Mouse (Mus musculus) bone marrow, adult 2 months (tissue): ENCODE data around the gene Noc2l. TPM values are rescaled to one million over a fixed set of nuclear protein-coding genes. Genes with fewer than 3 reads are reported as not detected.

Experiments
- H3K27ac ChIP-seq: fragments of 200-500 bp; 2 replicates; pipeline ENCODE4 v1.5.1; 2012; ENCODE audit warnings: low read depth, mild to moderate bottlenecking, control low read depth, inconsistent platforms, low read length; ENCODE audit not compliant: control insufficient read depth, poor library complexity, insufficient read depth
- H3K4me1 ChIP-seq: fragments of 200-500 bp; 2 replicates; pipeline ENCODE4 v1.6.1; 2011; ENCODE audit warnings: low read length; ENCODE audit not compliant: control insufficient read depth, insufficient read depth
- H3K4me3 ChIP-seq: fragments of 200-500 bp; replicated peaks from 2 replicates; pipeline ENCODE3; 2011; ENCODE audit warnings: mild to moderate bottlenecking, low read depth, low read length, control low read depth; ENCODE audit not compliant: control insufficient read depth
- CTCF ChIP-seq: fragments of 200-500 bp; IDR thresholded peaks from 2 replicates; pipeline ENCODE4 v1.5.1; 2011; ENCODE audit warnings: low read length, control low read depth; ENCODE audit not compliant: control insufficient read depth, insufficient read depth
- POLR2A ChIP-seq: fragments of 200-500 bp; IDR thresholded peaks from 2 replicates; pipeline ENCODE4 v1.6.1; 2011; ENCODE audit warnings: low read depth, mild to moderate bottlenecking, control low read depth, low read length, borderline replicate concordance; ENCODE audit not compliant: control insufficient read depth
- WGBS: fragments of 180-500 bp; shearing (Covaris S2); methylation state at CpG from one replicate; pipeline ENCODE4 v1.1.7; 2018; 5-methylcytosine and 5-hydroxymethylcytosine counted together
- polyA plus RNA-seq: library from polyadenylated mRNA; stranded (reverse); fragments of >200 nt; gene quantifications from 2 replicates; pipeline ENCODE4 v1.2.4, GENCODE M21; 2011; ENCODE audit warnings: low replicate concordance; ENCODE audit not compliant: missing spikeins, insufficient read depth, insufficient read length

Noc2l gene
- polyA plus RNA-seq, 1 experiment = 68.9 TPM

- Histone ChIP-seq H3K27ac (no peak overlapping the region), H3K4me3 (no peak overlapping the region), H3K4me1 (peaks cover 5% of the 10 kb centered on the region)
- 81% methylated on average over 8 of the region's 8 CpGs for WGBS
- TF ChIP-seq CTCF = no peak
- TF ChIP-seq POLR2A = no peak
These were observed 15.3 kb downstream of the Noc2l start for GRCm38 (mm10) chr4:156251081-156251480.

DNA sequence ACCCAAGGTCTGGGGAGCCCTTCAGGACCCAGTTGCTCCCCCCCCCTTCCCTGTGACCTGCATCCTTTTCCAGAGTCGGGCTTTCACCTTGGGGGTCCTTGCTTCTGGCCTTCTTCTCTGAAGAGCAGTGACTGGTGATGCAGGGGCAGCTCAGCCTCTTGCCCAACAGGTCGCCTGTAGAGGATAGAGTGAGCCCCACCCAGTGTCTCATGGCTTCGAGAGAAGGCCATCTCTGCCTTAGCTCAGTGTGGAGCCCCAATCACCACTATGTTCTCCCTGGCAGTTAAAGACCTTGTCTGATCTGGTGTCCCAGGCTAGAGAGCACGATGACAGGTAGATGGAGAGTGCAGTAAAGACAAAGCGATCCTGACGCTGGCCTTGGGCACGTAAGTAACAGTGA lies 16.3 kb downstream of the Noc2l start:
- peak overlapping the region; percentile 69 for H3K27ac ChIP-seq
- TF ChIP-seq CTCF = no peak
- no peak for TF ChIP-seq POLR2A
- peaks cover 5% of the 10 kb centered on the region for H3K4me1 ChIP-seq
- H3K4me3 ChIP-seq = no peak overlapping the region
- WGBS = 46% methylated on average over 7 of the region's 7 CpGs

DNA sequence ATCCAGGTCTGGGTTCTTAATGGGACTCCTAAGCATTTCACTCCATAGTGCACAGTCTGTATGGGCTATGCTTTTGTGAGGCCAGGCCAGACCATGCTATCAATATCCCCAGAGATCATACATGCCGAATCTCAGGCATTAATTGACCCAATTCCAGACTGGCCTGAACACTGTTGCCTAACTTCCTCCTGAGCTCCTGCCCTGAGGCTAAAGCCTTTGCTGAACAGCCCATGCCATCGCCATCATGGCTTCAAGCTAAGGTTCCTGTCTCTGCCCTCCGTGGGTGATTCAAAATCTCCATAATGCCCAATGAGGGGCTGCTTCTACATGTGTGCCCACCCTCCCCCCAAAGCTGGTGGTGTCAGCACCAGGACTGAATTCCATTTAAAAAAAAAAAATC lies 16.8 kb downstream of the Noc2l start:
- TF ChIP-seq POLR2A = no peak
- TF ChIP-seq CTCF = no peak
- whole genome bisulfite sequencing = 28% methylated on average over 3 of the region's 3 CpGs
- Histone ChIP-seq H3K4me1 (peaks cover 5% of the 10 kb centered on the region), H3K4me3 (peak overlapping the region; percentile 28), H3K27ac (peak overlapping the region; percentile 69)

DNA sequence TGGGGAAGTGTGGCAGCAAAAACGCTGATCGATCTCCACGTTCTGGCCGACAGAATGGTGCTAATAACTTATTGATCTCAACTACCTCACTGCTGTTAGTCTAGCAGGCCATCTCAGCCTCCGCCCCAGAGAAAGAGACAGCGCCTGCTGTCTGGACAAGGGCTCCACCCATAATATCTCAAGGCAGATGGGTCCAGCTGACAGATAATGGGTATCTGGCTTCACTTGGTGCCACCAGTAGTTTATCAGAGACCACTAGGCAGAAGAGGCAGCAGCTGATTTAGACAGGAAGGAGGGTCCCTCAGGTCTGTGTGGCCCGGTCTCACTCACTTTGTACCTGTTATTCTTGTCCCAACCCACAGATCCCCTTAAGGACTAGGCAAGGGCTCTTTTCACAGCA lies 17.2 kb downstream of the Noc2l start:
- H3K4me1 ChIP-seq = peaks cover 5% of the 10 kb centered on the region
- TF ChIP-seq CTCF (no peak), POLR2A (no peak)
- 25% methylated on average over 7 of the region's 7 CpGs for WGBS
- H3K4me3 ChIP-seq = peak overlapping the region; percentile 28
- H3K27ac ChIP-seq = peak overlapping the region; percentile 69

DNA sequence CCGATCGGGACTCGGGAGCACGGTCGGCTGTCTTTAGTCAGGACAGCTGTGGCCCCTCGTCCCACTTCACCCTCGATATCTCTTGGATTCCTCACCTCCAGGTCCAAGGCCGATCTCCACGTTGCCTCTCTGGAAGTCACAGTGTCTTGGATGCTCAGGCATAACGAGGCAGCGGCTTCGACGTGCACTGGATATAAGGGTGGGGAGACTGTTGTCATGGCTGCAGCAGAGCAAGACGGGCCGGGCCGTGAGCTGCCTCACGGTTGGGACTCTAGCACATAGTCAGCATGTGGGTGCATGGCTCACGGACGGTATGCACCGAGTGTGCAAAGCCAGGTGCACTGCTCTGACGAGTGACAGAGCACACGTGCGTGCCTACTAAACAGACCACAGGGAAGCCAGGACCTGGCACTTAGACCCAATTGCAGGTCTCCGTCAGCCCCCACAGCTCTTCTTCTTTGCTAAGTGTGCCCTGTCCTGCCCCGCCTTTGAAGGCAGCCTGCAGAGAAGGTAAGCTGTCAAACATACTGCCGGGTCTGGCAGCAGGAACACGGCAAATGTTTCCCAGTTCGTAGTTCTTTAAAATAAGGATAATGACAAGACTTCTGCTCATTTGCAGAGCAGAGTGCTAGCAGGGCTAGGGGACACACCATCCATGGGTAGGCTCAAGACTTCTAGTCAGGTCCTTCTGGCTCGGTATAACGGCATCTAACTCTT lies 18.7 kb downstream of the Noc2l start:
- H3K27ac ChIP-seq = peak overlapping the region; percentile 79
- H3K4me3 ChIP-seq = peak overlapping the region; percentile 75
- peaks cover 5% of the 10 kb centered on the region for H3K4me1 ChIP-seq
- WGBS = 3% methylated on average over 27 of the region's 30 CpGs
- TF ChIP-seq POLR2A (peak; percentile 91), CTCF (no peak)

- peak; percentile 39; the same call in 1 of the 2 replicates for TF ChIP-seq POLR2A
- no peak for TF ChIP-seq CTCF
- Histone ChIP-seq H3K27ac (peak within 1 kb of the TSS; percentile 79), H3K4me1 (peaks cover 5% of the 10 kb centered on the region), H3K4me3 (peak within 1 kb of the TSS; percentile 75)
- WGBS = 7% methylated on average over 26 of the region's 26 CpGs
These were observed 19.4 kb downstream of the Noc2l start, which contains the start of gene Samd11 for GRCm38 (mm10) chr4:156255078-156255839. Gene Samd11 (minus strand): TSS chr4:156255657.

Other genes with a start within 250 kb of the Noc2l start
- gene B3galt6, start 243.4 kb upstream of the Noc2l start, polyA plus RNA-seq = 1.8 and 2.0 TPM in 2 replicates
- gene Sdf4, start 243.1 kb upstream of the Noc2l start, polyA plus RNA-seq = 60.1 and 111 TPM in 2 replicates
- 6.4 and 12.4 TPM in 2 replicates for gene Tnfrsf4, start 222.2 kb upstream of the Noc2l start, polyA plus RNA-seq
- 7.9 and 8.0 TPM in 2 replicates for gene Tnfrsf18, start 209.8 kb upstream of the Noc2l start, polyA plus RNA-seq
- not detected in 2 replicates for gene Ttll10, start 176.6 kb upstream of the Noc2l start, polyA plus RNA-seq
- 18.8 and 30.8 TPM in 2 replicates for gene 9430015G10Rik, start 126.0 kb upstream of the Noc2l start, polyA plus RNA-seq
- 0.85 TPM in 1 of 2 replicates, not detected in the other for gene Rnf223, start 105.5 kb upstream of the Noc2l start, polyA plus RNA-seq
- gene Agrn, start 38.5 kb upstream of the Noc2l start, polyA plus RNA-seq = 21.5 and 37.5 TPM in 2 replicates
- gene Isg15, start 35.2 kb upstream of the Noc2l start, polyA plus RNA-seq = 134 and 235 TPM in 2 replicates
- 8.2 and 9.5 TPM in 2 replicates for gene AW011738, start 32.7 kb upstream of the Noc2l start, polyA plus RNA-seq
- gene Perm1, start 20.1 kb upstream of the Noc2l start, polyA plus RNA-seq = 0.99 and 1.8 TPM in 2 replicates
- 15.7 and 42.5 TPM in 2 replicates for gene Plekhn1, start 1.2 kb upstream of the Noc2l start, polyA plus RNA-seq
- gene Samd11, start 19.6 kb downstream of the Noc2l start, polyA plus RNA-seq = 56.6 and 90.7 TPM in 2 replicates
- gene Vmn2r-ps159, start 95.1 kb downstream of the Noc2l start, polyA plus RNA-seq = not detected in 2 replicates